Mouse (Mus musculus): ENCODE results near the gene Mthfsd.

Gene Mthfsd

DNA sequence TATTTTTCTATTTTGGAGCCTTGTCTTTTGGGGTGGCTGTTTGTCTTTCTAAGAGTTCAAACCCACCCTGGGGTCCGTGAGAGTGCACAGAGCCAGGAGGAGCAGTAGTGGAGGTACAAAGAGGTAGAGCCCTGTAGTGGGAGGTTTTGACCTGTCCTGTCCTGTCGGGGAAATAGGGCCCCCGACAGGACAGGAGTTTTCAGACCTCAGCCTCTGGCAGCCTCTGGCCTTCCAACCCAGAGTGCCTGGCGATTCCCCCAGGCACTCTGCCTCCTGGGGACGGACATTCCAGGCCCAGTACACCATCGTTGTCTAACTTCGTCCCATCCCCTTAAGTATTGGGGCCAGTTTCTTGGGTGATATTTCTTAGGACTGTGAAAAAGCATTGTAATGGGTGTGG is 14.2 kb upstream of the Mthfsd start:
- DNase-seq (ENCODE audit: low read depth, low spot score) = no peak

DNA sequence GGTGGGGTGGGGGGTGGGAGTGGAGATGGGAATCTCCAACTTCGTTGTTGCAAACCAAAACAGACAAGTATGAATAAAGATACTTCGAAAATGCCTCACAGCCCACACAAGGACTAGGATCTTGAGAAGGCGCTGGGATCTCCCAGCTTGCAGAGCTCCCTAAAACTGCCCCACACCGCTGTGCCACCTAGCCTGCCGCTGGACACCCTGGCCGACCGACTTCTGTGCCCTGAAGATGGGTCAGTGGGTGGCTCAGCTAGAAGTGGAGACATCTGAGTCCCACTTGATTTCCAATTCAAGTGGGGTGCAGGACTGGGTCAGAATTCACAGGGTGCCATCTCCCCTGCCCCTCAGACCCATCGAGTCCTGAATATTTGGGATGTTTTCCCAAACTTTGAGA is 13.5 kb upstream of the Mthfsd start:
- no peak for DNase-seq (ENCODE audit: low read depth, low spot score)

DNA sequence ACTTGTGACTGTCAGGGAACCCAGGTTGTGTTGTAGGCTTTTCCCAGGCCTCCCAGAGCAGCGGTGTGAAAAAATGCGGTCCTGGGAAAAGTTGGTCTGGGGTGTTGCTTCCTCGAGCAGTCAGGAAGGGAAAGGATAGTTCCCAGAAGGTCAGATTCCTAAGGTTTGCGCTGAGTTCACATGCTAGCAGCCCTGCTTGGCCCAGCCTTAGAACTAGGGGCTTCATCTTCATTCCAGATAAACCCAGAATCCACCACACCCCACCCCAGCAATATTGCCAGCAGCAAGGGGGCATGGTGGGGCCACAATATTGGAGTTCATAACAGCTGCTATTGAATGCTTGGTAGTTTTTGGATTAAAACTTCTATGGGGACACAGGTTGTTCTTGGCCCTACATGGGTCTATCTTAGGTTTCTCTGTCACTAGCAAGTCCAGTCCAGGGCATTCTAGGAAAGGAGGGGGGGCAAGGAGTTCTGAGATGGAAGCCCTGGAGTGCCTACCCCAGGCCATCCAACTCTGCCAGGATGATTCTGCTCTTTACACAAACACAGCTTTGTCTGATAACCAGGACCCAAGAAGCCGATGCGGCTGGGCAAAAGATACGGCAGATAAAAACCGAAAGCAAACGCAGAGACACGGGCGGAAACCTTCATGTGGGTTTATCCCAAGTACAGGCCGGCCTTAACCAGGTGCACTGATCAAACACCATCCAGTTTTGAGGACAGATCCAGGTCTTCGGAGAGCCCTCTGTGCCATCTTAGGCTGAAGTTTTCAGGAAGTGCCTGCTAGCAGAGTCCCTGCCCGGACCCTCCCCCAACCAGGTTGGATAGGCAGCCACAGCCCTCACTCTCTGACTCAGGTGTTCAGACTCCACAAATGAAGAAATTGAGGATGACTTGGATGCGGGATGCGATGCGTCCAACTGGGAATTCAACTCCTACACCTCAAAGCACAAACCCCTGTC is 12.5 kb upstream of the Mthfsd start:
- DNase-seq (ENCODE audit: low read depth, low spot score) = no peak

DNA sequence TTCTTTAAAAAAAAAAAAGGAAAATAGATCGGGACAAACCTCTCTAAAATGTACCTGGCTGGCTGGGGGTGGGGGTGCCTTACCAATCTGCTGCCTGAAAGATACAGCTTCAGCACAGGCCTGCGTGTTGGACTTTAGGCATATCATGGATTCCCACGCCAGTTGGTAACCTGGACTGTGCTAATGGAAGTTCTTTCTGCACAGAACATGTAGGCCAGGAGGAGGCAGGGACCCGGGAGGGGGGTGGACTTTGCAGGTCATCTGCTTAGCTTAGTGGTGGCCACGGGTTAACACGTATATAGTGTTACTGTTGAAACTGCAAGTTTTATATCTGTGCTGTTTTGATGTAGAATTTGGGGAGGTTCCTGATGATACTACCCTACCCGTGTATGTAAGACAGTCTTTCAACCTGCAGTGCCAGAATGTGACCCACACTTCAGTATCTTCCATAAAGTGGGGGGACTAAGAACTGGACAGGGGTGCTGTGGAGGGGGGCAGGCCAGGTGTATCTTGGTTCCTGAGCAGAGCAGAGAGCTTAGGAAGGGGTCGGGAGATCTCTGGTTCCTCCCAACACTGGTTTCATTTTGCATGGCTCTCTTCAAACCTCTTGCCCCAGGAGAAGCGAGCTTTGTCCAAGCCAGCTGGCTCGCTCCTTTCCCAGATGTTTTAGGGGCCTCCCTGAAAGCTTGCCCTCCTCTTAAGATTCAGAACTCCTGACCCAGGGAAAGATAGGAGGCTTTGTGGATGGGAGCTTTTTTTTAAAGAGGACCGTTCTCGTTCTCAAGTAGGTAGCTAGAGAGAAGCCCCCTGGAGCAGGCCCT is 11.7 kb upstream of the Mthfsd start:
- DNase-seq (ENCODE audit: low read depth, low spot score) = no peak

DNA sequence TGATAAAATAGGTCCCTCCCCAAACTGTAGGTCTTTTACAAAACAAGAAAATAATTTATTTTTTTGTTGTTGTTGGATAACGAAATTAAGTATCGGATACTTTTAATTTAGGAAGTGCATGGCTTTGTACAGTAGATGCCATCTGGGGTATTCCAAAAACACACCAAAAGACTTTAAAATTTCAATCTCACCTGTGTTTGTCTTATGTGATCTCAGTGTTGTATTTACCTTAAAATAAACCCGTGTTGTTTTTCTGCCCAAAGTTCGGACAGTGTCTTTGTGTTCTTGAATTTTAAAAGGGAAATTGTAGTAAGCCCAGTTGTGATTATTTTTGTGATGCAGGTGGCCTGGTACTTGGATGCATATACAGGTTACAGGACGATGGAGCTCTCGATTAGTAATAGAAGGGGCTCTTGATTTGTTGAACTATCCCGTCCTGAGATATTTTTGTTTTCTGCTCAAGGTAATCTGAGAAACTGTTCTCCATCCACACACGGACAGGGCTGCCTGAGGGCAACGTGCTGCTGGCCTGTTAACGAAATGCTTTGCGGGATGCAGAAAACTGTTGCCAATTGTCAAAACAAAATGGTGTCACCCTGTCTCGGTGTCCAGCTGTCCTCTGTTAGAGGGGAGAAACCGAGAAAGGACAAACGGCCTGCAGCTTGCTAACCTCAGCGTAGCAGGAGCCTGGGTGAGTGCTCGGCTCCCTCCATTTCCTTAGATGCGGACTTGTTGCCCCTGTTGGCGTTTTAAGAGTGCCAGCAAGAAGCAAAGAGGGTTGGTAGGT is 10.6 kb upstream of the Mthfsd start:
- DNase-seq (ENCODE audit: low read depth, low spot score) = no peak

DNA sequence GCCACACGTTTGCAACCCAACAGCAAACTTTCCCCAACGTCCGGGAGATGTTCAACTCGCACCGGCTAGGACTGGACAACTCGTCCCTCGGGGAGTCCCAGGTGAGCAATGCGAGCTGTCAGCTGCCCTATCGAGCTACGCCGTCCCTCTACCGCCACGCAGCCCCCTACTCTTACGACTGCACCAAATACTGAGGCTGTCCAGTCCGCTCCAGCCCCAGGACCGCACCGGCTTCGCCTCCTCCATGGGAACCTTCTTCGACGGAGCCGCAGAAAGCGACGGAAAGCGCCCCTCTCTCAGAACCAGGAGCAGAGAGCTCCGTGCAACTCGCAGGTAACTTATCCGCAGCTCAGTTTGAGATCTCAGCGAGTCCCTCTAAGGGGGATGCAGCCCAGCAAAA is 9.7 kb upstream of the Mthfsd start:
- DNase-seq (ENCODE audit: low read depth, low spot score) = no peak

DNA sequence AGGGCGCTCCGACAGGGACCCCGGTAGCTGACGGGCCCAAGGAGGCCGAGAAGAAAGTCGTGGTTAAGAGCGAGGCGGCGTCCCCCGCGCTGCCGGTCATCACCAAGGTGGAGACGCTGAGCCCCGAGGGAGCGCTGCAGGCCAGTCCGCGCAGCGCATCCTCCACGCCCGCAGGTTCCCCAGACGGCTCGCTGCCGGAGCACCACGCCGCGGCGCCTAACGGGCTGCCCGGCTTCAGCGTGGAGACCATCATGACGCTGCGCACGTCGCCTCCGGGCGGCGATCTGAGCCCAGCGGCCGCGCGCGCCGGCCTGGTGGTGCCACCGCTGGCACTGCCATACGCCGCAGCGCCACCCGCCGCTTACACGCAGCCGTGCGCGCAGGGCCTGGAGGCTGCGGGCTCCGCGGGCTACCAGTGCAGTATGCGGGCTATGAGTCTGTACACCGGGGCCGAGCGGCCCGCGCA is 9.0 kb upstream of the Mthfsd start:
- DNase-seq (ENCODE audit: low read depth, low spot score) = no peak

DNA sequence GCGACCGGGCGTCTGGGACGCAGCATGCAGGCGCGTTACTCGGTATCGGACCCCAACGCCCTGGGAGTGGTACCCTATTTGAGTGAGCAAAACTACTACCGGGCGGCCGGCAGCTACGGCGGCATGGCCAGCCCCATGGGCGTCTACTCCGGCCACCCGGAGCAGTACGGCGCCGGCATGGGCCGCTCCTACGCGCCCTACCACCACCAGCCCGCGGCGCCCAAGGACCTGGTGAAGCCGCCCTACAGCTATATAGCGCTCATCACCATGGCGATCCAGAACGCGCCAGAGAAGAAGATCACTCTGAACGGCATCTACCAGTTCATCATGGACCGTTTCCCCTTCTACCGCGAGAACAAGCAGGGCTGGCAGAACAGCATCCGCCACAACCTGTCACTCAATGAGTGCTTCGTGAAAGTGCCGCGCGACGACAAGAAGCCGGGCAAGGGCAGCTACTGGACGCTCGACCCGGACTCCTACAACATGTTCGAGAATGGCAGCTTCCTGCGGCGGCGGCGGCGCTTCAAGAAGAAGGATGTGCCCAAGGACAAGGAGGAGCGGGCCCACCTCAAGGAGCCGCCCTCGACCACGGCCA is 8.5 kb upstream of the Mthfsd start:
- no peak for DNase-seq (ENCODE audit: low read depth, low spot score)

DNA sequence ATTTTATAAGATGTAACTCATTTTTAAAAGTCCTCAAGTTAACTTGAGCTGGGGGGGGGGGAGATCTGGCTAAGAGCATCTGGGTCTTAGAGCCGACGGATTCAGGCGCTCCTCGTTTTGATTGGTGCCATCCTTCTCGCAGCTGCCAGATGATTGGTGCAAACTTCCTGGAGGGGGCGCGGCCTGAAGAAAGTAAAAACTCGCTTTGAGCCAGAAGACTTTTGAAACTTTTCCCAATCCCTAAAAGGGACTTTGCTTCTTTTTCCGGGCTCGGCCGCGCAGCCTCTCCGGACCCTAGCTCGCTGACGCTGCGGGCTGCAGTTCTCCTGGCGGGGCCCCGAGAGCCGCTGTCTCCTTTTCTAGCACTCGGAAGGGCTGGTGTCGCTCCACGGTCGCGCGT is 7.8 kb upstream of the Mthfsd start, which contains the start of gene Foxc2:
Gene Foxc2 (plus strand): TSS at position 224 of the 400 bp plus-strand sequence.
- peak; percentile 77 for DNase-seq (ENCODE audit: low read depth, low spot score)

DNA sequence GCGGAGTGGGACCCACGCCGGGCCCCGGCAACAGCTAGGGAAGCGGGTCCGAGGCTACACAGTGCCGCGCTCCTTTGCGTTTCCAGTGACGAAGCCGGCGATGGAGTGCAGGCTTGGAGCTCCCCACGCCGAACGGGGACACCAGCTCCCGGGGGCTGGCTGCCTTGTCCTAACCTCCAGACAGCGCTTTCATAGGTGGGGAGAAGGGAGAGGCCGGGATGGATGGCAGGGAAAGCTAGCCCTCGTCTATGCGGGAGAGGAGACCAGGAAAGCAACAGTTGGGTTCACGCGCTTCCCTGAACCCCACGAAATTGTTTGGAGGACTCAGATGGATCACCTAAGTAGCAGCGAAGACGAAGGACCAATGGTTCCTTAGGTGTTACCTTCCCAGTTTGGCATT is 6.9 kb upstream of the Mthfsd start:
- no peak for DNase-seq (ENCODE audit: low read depth, low spot score)

DNA sequence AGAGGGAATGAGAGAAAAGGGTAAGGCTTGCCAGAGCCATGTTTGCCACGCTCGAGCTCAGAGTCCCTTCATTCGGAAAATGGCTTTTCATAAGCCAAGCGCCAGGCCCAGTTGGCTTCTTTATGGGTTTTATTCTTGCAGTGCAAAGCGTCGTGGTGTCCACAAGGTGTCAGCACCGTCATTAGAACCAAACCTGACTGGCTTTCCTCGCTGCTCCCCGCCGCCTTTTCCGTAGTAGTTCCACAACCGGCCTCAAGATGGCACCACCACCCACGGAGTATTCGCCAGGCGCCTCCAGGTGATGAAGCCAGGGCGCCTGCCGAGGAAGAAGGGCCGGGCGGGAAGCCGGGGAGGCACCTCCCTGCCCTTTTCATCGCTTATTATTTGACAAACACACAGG is 5.1 kb upstream of the Mthfsd start:
- peak; percentile 95 for DNase-seq (ENCODE audit: low read depth, low spot score)

DNA sequence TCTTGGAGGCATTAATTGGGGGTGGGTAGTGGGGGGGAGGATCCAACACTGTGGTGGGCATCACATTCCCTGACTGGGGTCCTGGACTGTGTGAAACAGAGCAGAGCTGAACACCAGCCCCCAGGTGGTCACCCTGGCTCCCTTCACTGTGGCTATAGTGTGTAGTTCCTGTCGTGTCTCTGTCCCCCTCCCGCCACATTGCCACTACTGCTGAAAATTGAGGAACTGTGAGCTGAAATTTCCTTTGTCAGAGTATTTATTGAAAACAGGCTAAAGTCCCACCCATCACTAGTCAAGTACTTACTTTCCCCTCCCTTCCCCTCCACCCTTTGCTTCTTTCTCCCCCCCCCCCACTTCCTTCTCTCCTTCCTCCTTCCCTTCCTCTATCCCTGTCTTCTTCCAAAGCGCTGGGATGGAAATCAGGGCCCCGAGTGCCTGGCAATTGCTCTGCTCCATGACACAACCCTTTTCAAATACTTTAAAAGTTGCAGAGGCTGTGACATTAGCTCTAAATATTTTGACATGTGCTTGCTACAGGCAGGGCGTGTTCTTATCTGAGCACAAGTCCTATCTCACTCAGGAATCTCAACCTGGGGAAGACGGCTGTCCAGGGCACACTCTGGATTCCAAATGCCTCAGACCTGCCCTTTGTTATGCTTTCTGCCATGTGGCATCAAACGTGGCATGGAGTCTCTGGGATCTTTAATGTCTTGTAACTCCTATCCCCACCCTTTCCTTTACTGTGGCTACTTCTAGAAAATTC is 3.1 kb upstream of the Mthfsd start:
- DNase-seq (ENCODE audit: low read depth, low spot score) = no peak

DNA sequence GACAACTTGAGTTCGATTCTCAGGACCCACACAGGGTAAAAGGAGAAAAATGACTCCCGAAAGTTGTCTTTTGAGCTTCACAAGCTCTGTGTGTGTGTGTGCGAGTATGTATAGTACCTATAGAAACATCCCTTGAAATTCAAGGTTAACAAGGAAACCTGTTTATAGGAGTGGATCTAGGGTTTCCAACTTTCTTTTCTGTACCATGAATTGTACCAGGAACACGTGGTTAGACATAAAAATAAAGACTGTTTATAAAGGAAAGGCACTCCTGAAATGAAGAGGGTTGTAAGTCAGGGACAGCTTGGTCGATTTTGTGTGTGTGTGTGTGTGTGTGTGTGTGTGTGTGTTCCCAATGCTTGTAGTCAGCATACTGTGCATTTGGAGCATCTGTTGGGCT is 465 bp upstream of the Mthfsd start:
- DNase-seq (ENCODE audit: low read depth, low spot score) = no peak

DNA sequence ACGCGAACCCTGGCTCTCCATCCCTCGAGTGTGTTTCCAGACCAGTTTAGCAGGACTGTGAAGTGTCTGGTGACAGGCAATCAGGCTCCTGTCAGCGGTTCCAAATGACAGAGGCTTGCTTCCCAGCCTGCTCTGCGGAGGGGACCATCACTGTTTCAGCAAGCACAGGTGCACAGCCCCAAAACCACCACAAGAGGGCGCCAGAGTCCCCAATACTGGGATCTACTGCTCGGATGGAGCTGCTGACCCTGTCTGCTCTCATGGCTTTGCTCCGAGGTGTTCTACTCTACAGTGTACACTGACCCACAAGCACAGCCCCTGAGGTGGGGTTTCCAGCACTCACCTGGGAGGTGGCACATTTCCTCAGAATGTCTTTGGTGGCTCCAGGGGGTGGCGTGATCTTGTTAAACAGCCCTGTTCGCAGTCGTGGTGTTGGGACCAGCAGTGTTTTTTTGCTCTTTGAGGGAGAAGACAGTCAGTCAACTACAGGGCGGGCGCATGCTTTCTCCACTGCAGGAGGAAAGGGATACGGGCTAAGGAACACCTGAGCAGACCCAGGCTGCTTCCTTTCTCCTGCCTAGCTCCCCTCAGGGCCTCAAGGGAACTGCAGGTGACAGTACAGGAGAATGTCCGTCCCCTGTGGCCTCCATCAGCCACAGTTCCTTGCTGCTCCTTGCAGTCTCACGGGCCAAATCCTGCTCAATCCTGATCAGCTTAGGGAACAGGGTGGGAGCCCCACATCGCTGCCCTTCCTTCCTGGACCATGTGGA is 4.0 kb downstream of the Mthfsd start:
- peak; percentile 76 for DNase-seq (ENCODE audit: low read depth, low spot score)

DNA sequence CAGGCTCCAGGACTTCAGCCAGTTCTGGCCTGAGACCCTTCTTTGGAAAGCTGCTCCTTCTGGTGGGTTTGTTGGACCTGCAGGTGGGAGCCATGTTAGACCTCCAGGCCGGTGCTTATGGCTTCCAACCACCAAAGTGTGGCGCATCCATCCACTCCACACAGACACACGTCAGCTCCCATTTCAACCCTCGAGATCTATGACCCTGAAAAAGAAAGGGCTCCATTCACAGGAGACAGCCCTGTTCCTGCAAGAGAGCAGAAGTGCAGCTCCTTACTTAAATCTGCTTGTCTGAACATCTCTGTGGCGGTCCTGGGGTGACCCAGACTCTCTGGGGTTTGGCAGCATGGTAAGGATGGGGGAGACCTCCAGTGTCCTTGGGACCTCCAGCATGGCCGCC is 14.7 kb downstream of the Mthfsd start:
- no peak for DNase-seq (ENCODE audit: low read depth, low spot score)

DNA sequence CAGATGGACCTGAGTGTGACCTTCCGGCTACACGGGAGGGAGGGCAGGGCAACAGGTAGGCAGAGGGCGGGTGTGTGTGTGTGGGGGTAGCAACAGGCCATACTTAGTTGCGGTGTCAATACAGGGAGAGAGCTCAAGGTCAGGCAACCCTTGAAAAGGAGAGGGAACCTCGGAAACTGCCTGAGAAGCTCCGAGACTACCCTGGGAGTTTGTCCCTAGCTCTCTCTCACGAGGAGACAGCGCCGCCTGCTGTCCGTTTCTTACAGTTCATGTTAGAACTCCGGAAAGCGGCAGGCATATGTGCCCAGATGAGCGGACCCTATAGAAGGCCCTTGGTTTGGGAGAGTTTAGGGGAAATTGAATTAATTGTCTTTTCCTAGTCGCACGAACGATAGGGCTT is 15.6 kb downstream of the Mthfsd start:
- peak; percentile 82 for DNase-seq (ENCODE audit: low read depth, low spot score)

DNA sequence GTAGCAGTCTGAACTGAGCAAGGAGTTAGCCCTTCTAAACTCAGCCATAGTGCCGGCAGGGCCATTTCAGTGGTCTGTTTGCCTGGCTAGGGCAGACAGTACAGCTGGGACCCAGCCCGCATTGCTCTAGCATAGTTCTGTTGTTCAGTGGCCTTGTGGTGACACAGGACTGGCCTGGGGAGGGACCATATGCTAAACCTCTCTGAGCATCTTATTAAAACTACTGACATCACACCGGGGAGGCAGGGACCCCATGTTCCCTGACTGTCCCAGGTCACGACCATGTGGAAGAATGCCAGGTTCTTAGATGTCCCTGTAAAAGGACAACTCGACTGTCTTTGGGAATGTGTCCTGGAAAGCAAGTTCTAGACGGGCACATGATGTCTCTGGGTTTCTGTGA is 16.1 kb downstream of the Mthfsd start:
- no peak for DNase-seq (ENCODE audit: low read depth, low spot score)

DNA sequence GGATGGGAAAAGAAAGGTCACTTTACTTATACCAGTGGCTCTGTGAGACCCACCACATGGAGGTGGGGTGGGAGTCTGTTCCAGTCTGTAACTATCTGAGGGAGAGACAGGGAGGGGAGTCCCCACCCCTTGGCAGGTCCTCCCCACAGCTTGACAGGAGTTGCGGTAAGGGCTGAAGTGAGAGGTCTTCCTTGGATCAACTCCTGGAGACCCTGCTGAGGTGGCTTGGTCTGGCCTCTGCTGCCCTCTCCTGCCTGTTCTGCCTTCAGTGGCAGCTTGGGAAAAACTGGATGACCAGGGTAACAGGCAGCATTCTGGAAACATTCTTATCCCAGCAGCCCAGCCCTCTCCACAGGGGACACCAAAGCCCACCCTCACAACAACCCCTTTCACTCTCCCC is 17.5 kb downstream of the Mthfsd start:
- DNase-seq (ENCODE audit: low read depth, low spot score) = no peak

DNA sequence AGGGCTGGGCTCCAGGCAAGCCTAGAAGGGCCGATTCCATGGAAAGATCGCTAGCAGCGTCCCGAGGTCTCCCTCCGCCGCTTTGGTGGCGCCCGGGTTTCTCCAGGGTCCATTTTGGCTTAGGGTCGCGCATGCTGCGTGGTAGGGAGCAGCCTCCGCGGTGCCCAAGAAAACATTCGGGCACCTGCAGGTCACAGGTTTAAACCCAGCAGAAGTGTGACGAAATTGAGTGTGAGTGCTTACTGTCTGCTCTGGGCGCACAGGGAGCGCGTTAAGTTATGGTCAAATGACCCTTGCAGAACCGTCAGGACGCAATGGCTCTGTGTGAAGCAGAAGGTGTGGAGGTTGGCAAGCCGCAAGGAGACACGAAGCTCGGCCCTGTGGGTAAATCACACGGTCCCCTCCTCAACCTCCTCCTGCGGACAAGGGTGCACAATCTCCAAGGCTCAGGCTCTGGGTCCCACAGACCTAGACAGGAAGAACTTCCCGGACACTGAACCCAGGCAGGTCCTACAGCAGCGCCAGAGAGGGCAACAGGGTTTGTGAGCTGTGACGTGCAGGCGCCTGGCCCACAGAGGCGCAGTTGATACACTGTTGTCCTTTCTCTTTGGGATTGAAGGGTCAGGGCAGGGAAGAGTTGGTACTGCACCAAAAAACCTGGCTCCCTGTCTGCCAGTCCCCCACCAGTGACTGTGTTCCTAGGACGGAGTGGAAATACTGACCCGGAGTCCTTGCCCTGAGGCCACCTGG is 18.4 kb downstream of the Mthfsd start:
- no peak for DNase-seq (ENCODE audit: low read depth, low spot score)
